Mouse (Mus musculus): ENCODE data around the gene Slc9a9.

DNA sequence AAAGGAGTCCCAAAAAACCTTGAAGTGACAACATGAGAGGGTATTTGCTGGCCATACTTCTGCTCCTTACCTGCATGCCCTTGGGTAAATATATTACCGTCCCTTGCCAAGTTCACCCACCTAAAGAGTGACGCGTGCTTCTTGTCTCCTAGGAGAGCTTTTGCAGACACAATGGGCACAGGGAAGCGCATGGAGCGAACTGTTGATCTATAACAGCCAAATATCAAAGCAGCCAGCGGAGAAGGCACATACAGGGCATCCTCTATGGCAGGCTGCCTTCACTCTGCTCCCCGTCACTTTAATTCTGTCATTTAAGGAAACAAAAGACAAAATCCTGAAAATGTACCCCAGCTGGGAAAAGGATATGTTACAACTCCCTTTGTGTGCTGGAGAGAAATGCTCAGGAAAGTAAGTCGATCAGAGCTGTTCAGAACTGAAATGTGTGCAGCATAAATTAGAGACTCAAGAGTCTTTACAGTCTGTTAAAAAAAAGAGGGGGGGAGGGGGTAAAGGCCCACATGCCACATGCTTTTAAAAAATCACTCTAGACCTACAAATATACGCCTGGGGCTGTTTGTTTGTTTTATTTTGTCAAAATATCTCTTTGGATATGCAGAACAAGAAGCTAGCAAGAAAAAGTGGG is 594.3 kb downstream of the Slc9a9 start:
- no peak for TF ChIP-seq POLR2A (IDR thresholded peaks at IDR 0.05; ENCODE audit: borderline replicate concordance, insufficient read depth, low read length)
- TF ChIP-seq CTCF (IDR thresholded peaks at IDR 0.05; ENCODE audit: borderline replicate concordance, insufficient read depth, low read depth, low read length): no peak

Data from cerebellum, adult 2 months (tissue).